Mouse (Mus musculus): ENCODE results near the gene Fbxw5. TPM values are rescaled to one million over a fixed set of nuclear protein-coding genes. Genes with fewer than 3 reads are reported as not detected.
A peak's percentile ranks its signal among the peaks of the same experiment; 100 is the strongest.

Gene Fbxw5
- 66.7 and 78.7 TPM in 2 replicates for polyA plus RNA-seq (2014; fragmentation: Nextera tagmentation; extraction: Ambion mirVana)

DNA sequence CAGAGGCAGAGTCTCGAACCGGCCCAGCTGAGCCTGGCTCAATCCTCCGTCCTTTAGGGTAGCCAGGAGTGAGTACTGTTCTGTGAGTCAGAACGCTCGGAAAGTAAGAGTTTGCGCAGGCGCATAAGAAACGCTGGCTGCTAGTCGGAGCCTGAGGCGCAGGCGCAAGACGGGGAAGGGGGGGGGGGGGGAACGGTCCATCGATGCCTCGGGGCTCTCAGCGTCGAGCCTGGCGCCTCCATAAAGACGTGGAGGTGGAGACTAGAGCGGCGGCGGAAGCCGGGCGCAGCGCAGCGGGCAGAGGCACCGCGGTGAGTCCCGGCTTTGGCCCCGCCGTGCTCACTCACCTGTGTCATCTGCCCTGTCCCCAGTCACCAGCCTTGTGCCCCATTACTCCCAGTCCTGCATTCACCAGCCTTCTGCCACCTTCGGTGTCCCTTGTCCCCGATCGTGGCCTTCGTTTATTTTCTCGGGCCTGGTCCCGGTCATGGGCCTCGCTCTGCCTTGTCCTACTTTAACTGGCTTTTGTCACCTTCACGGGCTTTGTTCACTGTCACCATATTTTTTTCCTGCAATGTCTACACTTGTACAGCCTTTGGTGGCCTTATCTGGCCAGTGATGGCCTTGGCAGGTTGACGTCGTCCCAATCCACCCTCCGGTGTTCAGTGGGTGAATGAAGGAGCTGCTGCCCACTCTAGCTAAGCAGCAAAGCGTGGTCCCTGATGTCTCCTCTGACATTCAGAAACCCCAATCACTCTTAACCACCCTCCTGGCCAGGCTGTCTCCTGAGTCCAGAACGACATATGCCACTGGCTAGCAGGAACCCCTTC is at the start of gene Fbxw5:
Gene Fbxw5 (plus strand): TSS at position 175 of the 830 bp plus-strand sequence.
- H3K36me3 ChIP-seq (ENCODE audit: control insufficient read depth, insufficient read depth, low read length): 0 out of 2 replicates have a peak, but pooled peaks cover 7% of the 10 kb centered on the region
- peak within 1 kb of the TSS; percentile 96 for H3K4me3 ChIP-seq (ENCODE audit: low read depth, low read length)
- peak; percentile 81 for ATAC-seq (replicated peaks; ENCODE audit: insufficient number of reproducible peaks, low FRiP score, low TSS enrichment)
- H3K27me3 ChIP-seq (ENCODE audit: control insufficient read depth, insufficient read depth, low read length): no peaks in the 10 kb centered on the region
- no peaks in the 10 kb centered on the region for H3K9me3 ChIP-seq (replicated peaks; ENCODE audit: control insufficient read depth, low read length)
- peak within 1 kb of the TSS; percentile 70 for H3K27ac ChIP-seq (ENCODE audit: low read depth, low read length)
- H3K9ac ChIP-seq (ENCODE audit: low read depth, low read length): peak within 1 kb of the TSS; percentile 98
- peak within 1 kb of the TSS; percentile 98 for H3K4me2 ChIP-seq
- peaks cover 12% of the 10 kb centered on the region for H3K4me1 ChIP-seq (ENCODE audit: control insufficient read depth, insufficient read depth, low read length)
- under 1% methylated on average over 36 of the region's 44 CpGs for WGBS (ENCODE audit: insufficient replicate concordance)

DNA sequence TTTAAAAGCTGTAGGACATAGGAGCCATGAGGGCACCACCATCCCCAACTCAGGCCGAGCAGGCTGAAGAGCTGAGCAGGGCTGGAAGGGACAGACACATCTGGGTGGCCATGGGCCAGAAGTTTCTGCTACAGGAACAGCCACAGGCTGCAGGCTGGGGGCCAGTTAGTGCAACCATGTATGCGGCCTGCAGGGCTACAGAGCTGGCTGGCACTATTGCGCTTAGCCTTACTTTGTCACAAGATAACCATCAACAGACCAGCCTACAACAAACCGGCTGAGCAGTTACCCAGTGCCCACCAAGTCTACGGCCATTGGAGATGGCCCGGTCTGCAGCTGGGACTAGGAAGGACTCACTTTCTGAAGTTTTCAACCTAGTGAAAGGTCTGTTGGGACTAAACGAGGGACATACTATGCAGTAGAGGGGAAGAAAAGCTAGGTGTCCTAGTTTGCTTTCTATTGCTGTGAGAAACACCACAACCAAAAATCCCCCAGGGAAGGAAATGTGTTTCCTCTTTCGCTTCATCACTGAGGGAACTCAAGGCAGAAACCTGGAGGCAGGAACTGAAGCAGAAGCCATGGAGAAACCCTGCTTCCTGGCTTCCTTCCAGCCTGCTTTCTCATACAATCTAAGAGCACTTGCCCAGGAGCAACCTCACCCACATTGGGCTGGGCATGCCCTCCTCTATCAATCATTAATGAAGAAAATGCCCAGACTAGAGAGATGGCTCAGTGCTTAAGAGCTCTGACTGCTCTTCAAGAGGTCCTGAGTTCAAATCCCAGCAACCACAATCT is 49.5 kb upstream of the Fbxw5 start:
- no peak overlapping the region for H3K9ac ChIP-seq (ENCODE audit: low read depth, low read length)
- H3K4me3 ChIP-seq (ENCODE audit: low read depth, low read length): no peak overlapping the region
- H3K27ac ChIP-seq (ENCODE audit: low read depth, low read length): no peak overlapping the region
- H3K4me1 ChIP-seq (ENCODE audit: control insufficient read depth, insufficient read depth, low read length): no peaks in the 10 kb centered on the region
- WGBS (ENCODE audit: insufficient replicate concordance): 69% methylated on average over 8 of the region's 8 CpGs
- no peak overlapping the region for H3K4me2 ChIP-seq
- no peak for ATAC-seq (replicated peaks; ENCODE audit: insufficient number of reproducible peaks, low FRiP score, low TSS enrichment)
- no peaks in the 10 kb centered on the region for H3K9me3 ChIP-seq (replicated peaks; ENCODE audit: control insufficient read depth, low read length)
- H3K27me3 ChIP-seq (ENCODE audit: control insufficient read depth, insufficient read depth, low read length): 0 out of 2 replicates have a peak, but pooled peaks cover 3% of the 10 kb centered on the region
- H3K36me3 ChIP-seq (ENCODE audit: control insufficient read depth, insufficient read depth, low read length): no peaks in the 10 kb centered on the region

DNA sequence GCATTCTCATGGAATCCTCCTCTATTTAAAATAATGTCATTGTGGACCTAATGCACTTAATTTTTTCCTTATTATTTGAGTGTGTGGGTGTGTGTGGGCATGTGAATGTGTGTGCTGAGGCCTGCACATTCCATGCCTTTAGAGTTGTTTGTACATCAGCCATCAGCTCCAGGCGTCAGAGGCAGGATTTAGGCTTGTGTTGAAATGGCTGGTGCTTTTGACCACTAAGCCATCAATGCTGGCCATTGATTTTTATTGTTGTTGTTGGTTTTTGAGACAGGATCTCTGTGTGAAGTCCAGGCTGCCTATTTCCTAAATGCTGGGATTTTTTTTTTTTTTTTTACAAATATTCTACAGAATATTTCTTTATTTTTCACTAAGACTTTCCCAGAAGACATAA is 47.6 kb upstream of the Fbxw5 start:
- Histone ChIP-seq H3K9me3 (replicated peaks; ENCODE audit: control insufficient read depth, low read length) (no peaks in the 10 kb centered on the region), H3K27ac (ENCODE audit: low read depth, low read length) (no peak overlapping the region), H3K27me3 (ENCODE audit: control insufficient read depth, insufficient read depth, low read length) (no peaks in the 10 kb centered on the region), H3K4me1 (ENCODE audit: control insufficient read depth, insufficient read depth, low read length) (no peaks in the 10 kb centered on the region), H3K4me3 (ENCODE audit: low read depth, low read length) (no peak overlapping the region), H3K4me2 (no peak overlapping the region), H3K9ac (ENCODE audit: low read depth, low read length) (no peak overlapping the region), H3K36me3 (ENCODE audit: control insufficient read depth, insufficient read depth, low read length) (no peaks in the 10 kb centered on the region)
- no peak for ATAC-seq (replicated peaks; ENCODE audit: insufficient number of reproducible peaks, low FRiP score, low TSS enrichment)
- WGBS (ENCODE audit: insufficient replicate concordance): 41% methylated on average over 1 of the region's 1 CpGs

DNA sequence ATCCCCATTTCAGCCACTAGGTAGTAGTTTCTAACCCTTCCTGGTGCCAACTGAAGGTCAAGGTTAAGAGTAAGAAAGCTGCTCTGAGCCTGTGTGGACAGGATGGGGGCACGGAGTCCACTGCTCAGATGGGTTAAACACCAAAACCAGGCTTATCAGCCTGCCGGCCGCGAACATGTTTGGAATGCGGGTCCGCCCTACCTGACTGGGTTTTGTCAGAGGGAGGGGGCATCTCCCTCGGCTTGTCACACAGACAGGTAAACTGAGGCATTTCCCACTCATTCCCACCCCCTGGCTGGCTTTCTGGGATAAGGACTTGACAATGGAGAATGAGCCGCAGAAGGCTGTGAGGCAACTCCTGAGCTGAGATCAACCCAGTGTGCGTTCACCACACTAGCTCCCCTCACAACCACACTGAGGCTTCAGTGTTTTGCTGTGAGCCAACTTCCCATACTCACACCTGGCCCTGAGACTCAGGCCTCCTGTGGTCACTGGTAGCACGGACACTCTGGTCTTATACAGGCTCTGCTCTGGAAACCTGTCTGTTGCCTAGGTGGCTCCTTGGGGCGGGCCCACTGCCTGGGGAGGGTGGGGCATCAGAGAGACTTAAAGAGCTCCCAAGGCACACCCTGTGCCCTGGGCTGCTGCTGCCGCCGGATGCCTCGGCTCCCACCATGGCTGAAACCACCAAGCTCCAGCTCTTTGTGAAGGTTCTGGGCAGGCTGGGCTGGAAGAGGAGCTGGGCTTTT is 44.2 kb upstream of the Fbxw5 start, which contains the start of gene Clic3:
Gene Clic3 (plus strand): TSS at position 634 of the 749 bp plus-strand sequence.
- Histone ChIP-seq H3K9ac (ENCODE audit: low read depth, low read length) (no peak within 1 kb of the TSS), H3K4me3 (ENCODE audit: low read depth, low read length) (no peak within 1 kb of the TSS), H3K36me3 (ENCODE audit: control insufficient read depth, insufficient read depth, low read length) (no peaks in the 10 kb centered on the region), H3K4me1 (ENCODE audit: control insufficient read depth, insufficient read depth, low read length) (peaks cover 11% of the 10 kb centered on the region), H3K27ac (ENCODE audit: low read depth, low read length) (no peak within 1 kb of the TSS), H3K27me3 (ENCODE audit: control insufficient read depth, insufficient read depth, low read length) (no peaks in the 10 kb centered on the region), H3K9me3 (replicated peaks; ENCODE audit: control insufficient read depth, low read length) (no peaks in the 10 kb centered on the region), H3K4me2 (no peak within 1 kb of the TSS)
- 35% methylated on average over 14 of the region's 14 CpGs for whole genome bisulfite sequencing (ENCODE audit: insufficient replicate concordance)
- ATAC-seq (replicated peaks; ENCODE audit: insufficient number of reproducible peaks, low FRiP score, low TSS enrichment): no peak

DNA sequence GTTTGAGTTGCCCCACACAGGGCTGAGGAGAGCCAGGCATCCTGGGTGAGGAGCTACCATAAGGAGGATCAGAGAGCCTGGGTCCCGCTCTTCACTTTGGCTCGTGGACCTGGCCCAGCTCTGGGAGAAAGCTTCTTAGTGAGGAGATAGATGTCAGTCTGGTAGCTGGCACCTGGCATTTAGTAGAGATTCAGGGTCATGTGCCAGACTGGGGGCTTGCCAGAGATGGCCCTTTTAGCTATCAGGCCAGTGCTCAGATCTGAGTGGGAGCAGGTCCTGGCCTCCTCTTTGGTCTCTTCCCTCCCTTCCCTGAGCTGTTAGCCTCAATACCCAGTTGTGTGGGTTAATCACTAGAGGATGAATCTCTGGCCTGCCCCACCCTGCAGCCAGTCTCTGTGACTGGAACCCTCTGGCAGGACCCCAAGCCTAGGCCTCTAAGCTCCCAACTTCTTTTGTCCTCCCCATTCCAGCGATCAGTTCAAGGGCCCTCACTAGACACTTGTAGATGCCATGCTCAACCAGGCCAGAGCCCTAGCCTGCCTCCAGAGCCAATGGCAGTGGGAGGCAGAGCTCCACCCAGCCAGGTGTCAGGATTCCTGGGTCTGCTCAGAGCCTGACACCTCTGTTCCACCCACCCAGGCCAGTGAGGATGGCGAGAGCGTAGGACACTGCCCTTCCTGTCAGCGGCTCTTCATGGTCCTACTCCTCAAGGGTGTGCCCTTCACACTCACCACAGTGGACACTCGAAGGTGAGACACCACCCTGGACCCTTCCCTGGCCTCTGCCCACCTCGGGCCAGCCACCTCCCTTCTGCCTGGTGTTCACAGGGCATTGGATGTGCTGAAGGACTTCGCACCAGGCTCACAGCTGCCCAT is 43.3 kb upstream of the Fbxw5 start:
- H3K4me1 ChIP-seq (ENCODE audit: control insufficient read depth, insufficient read depth, low read length): peaks cover 13% of the 10 kb centered on the region
- WGBS (ENCODE audit: insufficient replicate concordance): 76% methylated on average over 9 of the region's 9 CpGs
- no peaks in the 10 kb centered on the region for H3K36me3 ChIP-seq (ENCODE audit: control insufficient read depth, insufficient read depth, low read length)
- no peak for ATAC-seq (replicated peaks; ENCODE audit: insufficient number of reproducible peaks, low FRiP score, low TSS enrichment)
- H3K4me2 ChIP-seq: no peak overlapping the region
- no peak overlapping the region for H3K9ac ChIP-seq (ENCODE audit: low read depth, low read length)
- no peaks in the 10 kb centered on the region for H3K27me3 ChIP-seq (ENCODE audit: control insufficient read depth, insufficient read depth, low read length)
- H3K4me3 ChIP-seq (ENCODE audit: low read depth, low read length): no peak overlapping the region
- H3K9me3 ChIP-seq (replicated peaks; ENCODE audit: control insufficient read depth, low read length): no peaks in the 10 kb centered on the region
- H3K27ac ChIP-seq (ENCODE audit: low read depth, low read length): no peak overlapping the region

DNA sequence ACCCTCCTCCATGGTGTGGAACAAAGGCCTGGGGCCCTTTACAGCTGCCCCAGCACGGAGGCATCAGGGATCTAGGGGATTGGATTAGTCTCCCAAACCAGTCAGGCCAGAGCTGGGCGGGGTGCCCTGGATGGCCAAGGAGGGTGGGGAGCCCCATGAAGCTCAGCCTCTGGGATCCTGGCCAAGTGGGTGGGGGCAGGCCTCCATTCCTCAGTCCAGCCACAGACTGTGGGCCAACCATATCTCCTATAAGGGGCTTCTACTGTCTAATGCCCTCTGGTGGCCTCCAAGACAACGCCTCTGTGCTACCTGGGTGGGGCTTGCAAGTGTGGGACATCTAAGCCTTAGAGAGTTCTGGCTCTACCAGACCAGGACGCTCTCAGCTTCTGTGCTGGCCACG is 41.6 kb upstream of the Fbxw5 start:
- Histone ChIP-seq H3K4me2 (no peak overlapping the region), H3K27ac (ENCODE audit: low read depth, low read length) (no peak overlapping the region), H3K4me3 (ENCODE audit: low read depth, low read length) (no peak overlapping the region), H3K4me1 (ENCODE audit: control insufficient read depth, insufficient read depth, low read length) (peaks cover 13% of the 10 kb centered on the region), H3K9ac (ENCODE audit: low read depth, low read length) (no peak overlapping the region), H3K36me3 (ENCODE audit: control insufficient read depth, insufficient read depth, low read length) (no peaks in the 10 kb centered on the region), H3K27me3 (ENCODE audit: control insufficient read depth, insufficient read depth, low read length) (no peaks in the 10 kb centered on the region), H3K9me3 (replicated peaks; ENCODE audit: control insufficient read depth, low read length) (no peaks in the 10 kb centered on the region)
- 72% methylated on average over 5 of the region's 5 CpGs for WGBS (ENCODE audit: insufficient replicate concordance)
- ATAC-seq (replicated peaks; ENCODE audit: insufficient number of reproducible peaks, low FRiP score, low TSS enrichment): no peak

DNA sequence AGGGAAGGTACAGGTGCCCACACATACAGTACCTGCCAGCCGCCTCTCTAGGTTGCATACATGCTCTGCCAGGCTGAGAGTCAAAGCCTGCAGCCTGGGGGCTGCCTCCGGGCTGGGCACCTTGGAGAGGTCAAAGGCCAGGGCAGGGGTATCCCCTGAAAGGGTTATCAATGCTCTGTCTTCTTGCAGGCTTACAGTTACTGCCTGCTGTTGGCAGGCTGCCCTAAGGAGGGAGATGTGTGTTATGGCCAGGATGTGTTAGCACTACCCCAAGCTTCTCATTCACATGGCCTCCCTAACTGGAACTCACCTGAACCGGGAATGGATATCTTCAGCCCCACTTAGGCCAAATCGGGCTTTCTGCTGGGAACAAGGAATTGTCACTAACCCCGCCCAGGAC is 40.4 kb upstream of the Fbxw5 start:
- Histone ChIP-seq H3K36me3 (ENCODE audit: control insufficient read depth, insufficient read depth, low read length) (no peaks in the 10 kb centered on the region), H3K4me2 (peak overlapping the region; percentile 93), H3K27ac (ENCODE audit: low read depth, low read length) (peak overlapping the region; percentile 88; the same call in 1 of the 2 replicates), H3K4me3 (ENCODE audit: low read depth, low read length) (peak overlapping the region; percentile 79), H3K9me3 (replicated peaks; ENCODE audit: control insufficient read depth, low read length) (no peaks in the 10 kb centered on the region), H3K9ac (ENCODE audit: low read depth, low read length) (peak overlapping the region; percentile 83), H3K4me1 (ENCODE audit: control insufficient read depth, insufficient read depth, low read length) (peaks cover 13% of the 10 kb centered on the region), H3K27me3 (ENCODE audit: control insufficient read depth, insufficient read depth, low read length) (no peaks in the 10 kb centered on the region)
- ATAC-seq (replicated peaks; ENCODE audit: insufficient number of reproducible peaks, low FRiP score, low TSS enrichment): no peak
- 32% methylated on average over 5 of the region's 5 CpGs for WGBS (ENCODE audit: insufficient replicate concordance)

Data from heart, embryonic 11.5 days (tissue).